ENCODE assay signal across 8 mouse cellular contexts in the genomic region with DNA sequence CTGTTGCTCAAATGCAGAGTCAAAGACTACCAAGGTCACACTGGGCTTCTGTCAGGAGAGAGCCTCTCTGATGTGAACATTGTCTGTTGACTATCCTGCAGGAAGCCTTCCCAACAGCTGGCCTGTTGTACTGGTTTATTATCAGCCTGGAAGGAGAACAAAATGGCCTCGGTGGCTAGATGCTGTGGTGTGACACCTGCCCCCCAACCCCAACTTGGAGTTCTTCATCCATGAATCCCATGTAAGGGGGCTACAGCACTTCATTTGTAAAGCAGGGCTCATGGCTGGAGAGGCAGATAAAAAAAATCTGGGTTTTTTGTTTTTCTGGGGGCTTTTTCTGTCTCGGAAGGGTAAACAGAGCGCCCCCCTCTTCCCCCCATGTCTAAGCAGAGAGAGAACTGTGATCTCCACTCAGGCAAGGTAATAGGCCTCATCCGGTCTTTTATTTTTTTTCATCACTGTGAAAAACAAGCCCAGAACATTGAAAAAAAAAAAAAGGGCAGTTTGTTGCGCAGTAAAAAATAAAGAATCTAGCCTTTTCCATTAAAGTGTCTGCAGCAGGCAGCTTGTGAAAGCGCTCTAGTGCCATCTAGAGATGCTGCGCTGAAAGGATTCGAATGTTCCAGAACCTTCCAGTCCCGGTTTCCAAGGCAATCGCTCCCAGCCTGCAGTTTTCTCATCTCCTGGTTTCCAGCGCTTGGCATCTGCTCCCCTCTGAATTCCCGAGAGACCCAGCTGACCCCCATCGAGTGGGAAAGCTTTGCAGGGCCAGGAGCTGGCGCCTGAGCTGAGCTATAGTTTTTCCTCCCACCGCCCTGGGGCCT.
DNase-seq lines count a peak whose midpoint lies in the region; ATAC-seq lines count a peak whose summit lies in the region.

No protein-coding gene starts in this region.

- peak; percentile 82 for ATAC-seq in embryonic facial prominence, embryonic 15.5 days (ENCODE audit: insufficient number of reproducible peaks, low FRiP score, low TSS enrichment, low read depth)
- ATAC-seq in heart, embryonic 11.5 days (replicated peaks; ENCODE audit: insufficient number of reproducible peaks, low FRiP score, low TSS enrichment) = 0 out of 2 replicates have a peak, but pooled peaks have one; percentile 18
- peak; percentile 82 for ATAC-seq in kidney, embryonic 14.5 days (ENCODE audit: low FRiP score, low TSS enrichment)
- ATAC-seq in limb, embryonic 12.5 days (ENCODE audit: insufficient number of reproducible peaks, insufficient read depth, low FRiP score, low TSS enrichment, low read depth) = peak; percentile 85
- peak; percentile 74 for ATAC-seq in stomach, embryonic 16.5 days (ENCODE audit: insufficient read depth, low FRiP score)

- peaks cover 30% of the 10 kb centered on the region for H3K4me1 ChIP-seq in embryonic facial prominence, embryonic 15.5 days
- H3K4me1 ChIP-seq in heart, embryonic 11.5 days (ENCODE audit: control insufficient read depth, insufficient read depth, low read length) = peaks cover 7% of the 10 kb centered on the region
- H3K4me1 ChIP-seq in kidney, embryonic 14.5 days (ENCODE audit: control insufficient read depth, insufficient read depth, low read length) = peaks cover 16% of the 10 kb centered on the region
- peaks cover 39% of the 10 kb centered on the region for H3K4me1 ChIP-seq in limb, embryonic 12.5 days (replicated peaks)
- H3K4me1 ChIP-seq in stomach, embryonic 16.5 days (ENCODE audit: control insufficient read depth, insufficient read depth, low read length) = peaks cover 14% of the 10 kb centered on the region; the same call in 1 of the 2 replicates

- no peak overlapping the region for H3K4me3 ChIP-seq in embryonic facial prominence, embryonic 15.5 days (replicated peaks)
- H3K4me3 ChIP-seq in heart, embryonic 11.5 days (ENCODE audit: low read depth, low read length) = no peak overlapping the region
- no peak overlapping the region for H3K4me3 ChIP-seq in kidney, embryonic 14.5 days (ENCODE audit: low read length)
- no peak overlapping the region for H3K4me3 ChIP-seq in limb, embryonic 12.5 days (replicated peaks)
- no peak overlapping the region for H3K4me3 ChIP-seq in stomach, embryonic 16.5 days (replicated peaks; ENCODE audit: low read length)

- peak overlapping the region; percentile 15 for H3K4me2 ChIP-seq in embryonic facial prominence, embryonic 15.5 days (replicated peaks)
- peak overlapping the region; percentile 40 for H3K4me2 ChIP-seq in heart, embryonic 11.5 days
- H3K4me2 ChIP-seq in kidney, embryonic 14.5 days (replicated peaks; ENCODE audit: low read depth, low read length) = no peak overlapping the region
- H3K4me2 ChIP-seq in limb, embryonic 12.5 days = peak overlapping the region; percentile 47
- H3K4me2 ChIP-seq in stomach, embryonic 16.5 days (ENCODE audit: low read depth, low read length) = no peak overlapping the region

- H3K9me3 ChIP-seq in embryonic facial prominence, embryonic 15.5 days (replicated peaks) = no peaks in the 10 kb centered on the region
- H3K9me3 ChIP-seq in heart, embryonic 11.5 days (replicated peaks; ENCODE audit: control insufficient read depth, low read length) = no peaks in the 10 kb centered on the region
- no peaks in the 10 kb centered on the region for H3K9me3 ChIP-seq in kidney, embryonic 14.5 days (ENCODE audit: control insufficient read depth, low read length)
- no peaks in the 10 kb centered on the region for H3K9me3 ChIP-seq in limb, embryonic 12.5 days
- H3K9me3 ChIP-seq in stomach, embryonic 16.5 days (replicated peaks; ENCODE audit: control insufficient read depth, low read length) = no peaks in the 10 kb centered on the region

- peak overlapping the region; percentile 93 for H3K27ac ChIP-seq in embryonic facial prominence, embryonic 15.5 days (replicated peaks)
- peak overlapping the region; percentile 70; the same call in 1 of the 2 replicates for H3K27ac ChIP-seq in heart, embryonic 11.5 days (ENCODE audit: low read depth, low read length)
- H3K27ac ChIP-seq in kidney, embryonic 14.5 days (ENCODE audit: low read depth, low read length) = peak overlapping the region; percentile 90
- H3K27ac ChIP-seq in limb, embryonic 12.5 days = peak overlapping the region; percentile 100
- peak overlapping the region; percentile 88 for H3K27ac ChIP-seq in stomach, embryonic 16.5 days (ENCODE audit: low read length)

- 6% methylated on average over 15 of the region's 15 CpGs for WGBS in embryonic facial prominence, embryonic 15.5 days
- 27% methylated on average over 15 of the region's 15 CpGs for WGBS in heart, embryonic 11.5 days (ENCODE audit: insufficient replicate concordance)
- 11% methylated on average over 15 of the region's 15 CpGs for WGBS in kidney, embryonic 14.5 days
- WGBS in limb, embryonic 12.5 days = 7% methylated on average over 15 of the region's 15 CpGs
- 17% methylated on average over 15 of the region's 15 CpGs for WGBS in stomach, embryonic 16.5 days

- no peaks in the 10 kb centered on the region for H3K27me3 ChIP-seq in embryonic facial prominence, embryonic 15.5 days
- no peaks in the 10 kb centered on the region for H3K27me3 ChIP-seq in heart, embryonic 11.5 days (ENCODE audit: control insufficient read depth, insufficient read depth, low read length)
- H3K27me3 ChIP-seq in kidney, embryonic 14.5 days (ENCODE audit: control insufficient read depth, insufficient read depth, low read length) = no peaks in the 10 kb centered on the region
- no peaks in the 10 kb centered on the region for H3K27me3 ChIP-seq in limb, embryonic 12.5 days
- no peaks in the 10 kb centered on the region for H3K27me3 ChIP-seq in stomach, embryonic 16.5 days (ENCODE audit: control insufficient read depth, insufficient read depth, low read length)

- DNase-seq in urinary bladder, adult 18-20 months (ENCODE audit: low spot score in 2 of 2) = peak; percentile 54 to 72
- no peak for DNase-seq in urinary bladder, postnatal 10 days (ENCODE audit: low spot score)
- DNase-seq in neural tube, embryonic 10.5 days (ENCODE audit: extremely low spot score, low spot score) = peak; percentile 53

- no peaks in the 10 kb centered on the region for H3K36me3 ChIP-seq in embryonic facial prominence, embryonic 15.5 days
- H3K36me3 ChIP-seq in heart, embryonic 11.5 days (ENCODE audit: control insufficient read depth, insufficient read depth, low read length) = no peaks in the 10 kb centered on the region
- H3K36me3 ChIP-seq in kidney, embryonic 14.5 days (ENCODE audit: control insufficient read depth, insufficient read depth, low read length) = no peaks in the 10 kb centered on the region
- H3K36me3 ChIP-seq in limb, embryonic 12.5 days = no peaks in the 10 kb centered on the region
- no peaks in the 10 kb centered on the region for H3K36me3 ChIP-seq in stomach, embryonic 16.5 days (ENCODE audit: control insufficient read depth, insufficient read depth, low read length)

- no peak overlapping the region for H3K9ac ChIP-seq in embryonic facial prominence, embryonic 15.5 days
- H3K9ac ChIP-seq in heart, embryonic 11.5 days (ENCODE audit: low read depth, low read length) = peak overlapping the region; percentile 60; the same call in 1 of the 2 replicates
- H3K9ac ChIP-seq in kidney, embryonic 14.5 days (ENCODE audit: low read depth, low read length) = peak overlapping the region; percentile 23; the same call in 1 of the 2 replicates
- H3K9ac ChIP-seq in limb, embryonic 12.5 days (replicated peaks) = 0 out of 2 replicates have a peak overlapping the region, but pooled peaks have one; percentile 37
- peak overlapping the region; percentile 43 for H3K9ac ChIP-seq in stomach, embryonic 16.5 days (ENCODE audit: low read length)

Comparison
In these comparisons a context has a peak if more than half of its experiments do, and no peak if none do; other contexts are left out.
1. ATAC-seq: peak in every context shown above with its lines; median percentile 85 in limb, embryonic 12.5 days; 82 in embryonic facial prominence, embryonic 15.5 days; 82 in kidney, embryonic 14.5 days; 74 in stomach, embryonic 16.5 days; 18 in heart, embryonic 11.5 days.
2. H3K4me2 ChIP-seq: peak in embryonic facial prominence, embryonic 15.5 days (single experiment), heart, embryonic 11.5 days (single experiment) and limb, embryonic 12.5 days (single experiment); none in kidney, embryonic 14.5 days (single experiment) and stomach, embryonic 16.5 days (single experiment).
3. Peak in every context shown above with its lines, with median percentiles within 50 percentile points of each other: H3K27ac ChIP-seq.